Mouse (Mus musculus) liver, adult 2 months (tissue): ENCODE data around the gene Tex19.2. TPM values are rescaled to one million over a fixed set of nuclear protein-coding genes. Genes with fewer than 3 reads are reported as not detected.

Experiments used
- DNase-seq: peaks from one replicate; pipeline ENCODE4 v3.0.0-alpha.2; 2011; ENCODE audit warnings: low read depth, low spot score; ENCODE audit errors: extremely low read depth
- H3K27ac ChIP-seq: fragments of 200-500 bp; replicated peaks from 2 replicates; pipeline ENCODE4 v1.5.1; 2012; ENCODE audit warnings: low read depth, mild to moderate bottlenecking, control low read depth, inconsistent platforms, low read length; ENCODE audit not compliant: insufficient read depth
- H3K27me3 ChIP-seq: fragments of 200-500 bp; 2 replicates; pipeline ENCODE4 v1.6.1; 2012; ENCODE audit warnings: mild to moderate bottlenecking, moderate library complexity, low read length, inconsistent platforms; ENCODE audit not compliant: control insufficient read depth, insufficient read depth
- H3K36me3 ChIP-seq: fragments of 200-500 bp; 2 replicates; pipeline ENCODE4 v1.6.1; 2012; ENCODE audit warnings: low read length, inconsistent platforms; ENCODE audit not compliant: control insufficient read depth, insufficient read depth
- H3K4me1 ChIP-seq: fragments of 200-500 bp; 2 replicates; pipeline ENCODE4 v1.6.1; 2011; ENCODE audit warnings: low read length; ENCODE audit not compliant: control insufficient read depth, insufficient read depth
- H3K4me3 ChIP-seq: fragments of 200-500 bp; 2 replicates; pipeline ENCODE4 v1.5.1; 2011; ENCODE audit warnings: low read depth, mild to moderate bottlenecking, control low read depth, low read length, moderate library complexity; ENCODE audit not compliant: insufficient read depth
- H3K79me2 ChIP-seq: fragments of 200-500 bp; 2 replicates; pipeline ENCODE4 v1.6.1; 2012; ENCODE audit warnings: inconsistent platforms, mild to moderate bottlenecking, low read length, moderate library complexity; ENCODE audit not compliant: control insufficient read depth, insufficient read depth
- H3K9ac ChIP-seq: fragments of 200-500 bp; 2 replicates; pipeline ENCODE4 v1.6.1; 2012; ENCODE audit warnings: low read depth, mild to moderate bottlenecking, control low read depth, inconsistent platforms, low read length
- CTCF ChIP-seq: fragments of 200-500 bp; IDR thresholded peaks from 2 replicates; pipeline ENCODE4 v1.5.1; 2011; ENCODE audit warnings: low read depth, low read length, control low read depth
- POLR2A ChIP-seq: fragments of 200-500 bp; IDR thresholded peaks from 2 replicates; pipeline ENCODE4 v1.6.1; 2011; ENCODE audit warnings: low read length, control low read depth; ENCODE audit not compliant: insufficient read depth; ENCODE audit errors: extremely low read depth
- WGBS: fragments of 180-500 bp; shearing (Covaris S2); methylation state at CpG from one replicate; pipeline ENCODE4 v1.1.7; 2018; 5-methylcytosine and 5-hydroxymethylcytosine counted together
- polyA plus RNA-seq: library from polyadenylated mRNA; depleted of rRNA; stranded (reverse); fragments of >200 nt; gene quantifications from 2 replicates; pipeline ENCODE4 v1.2.3, GENCODE M21; 2012
- total RNA-seq: library from RNA; depleted of rRNA; stranded (reverse); fragments of >200 nt; gene quantifications from 2 replicates; pipeline ENCODE4 v1.2.3, GENCODE M21; 2014

Gene Tex19.2
- total and polyA plus RNA-seq, 2 experiments: not detected

DNA sequence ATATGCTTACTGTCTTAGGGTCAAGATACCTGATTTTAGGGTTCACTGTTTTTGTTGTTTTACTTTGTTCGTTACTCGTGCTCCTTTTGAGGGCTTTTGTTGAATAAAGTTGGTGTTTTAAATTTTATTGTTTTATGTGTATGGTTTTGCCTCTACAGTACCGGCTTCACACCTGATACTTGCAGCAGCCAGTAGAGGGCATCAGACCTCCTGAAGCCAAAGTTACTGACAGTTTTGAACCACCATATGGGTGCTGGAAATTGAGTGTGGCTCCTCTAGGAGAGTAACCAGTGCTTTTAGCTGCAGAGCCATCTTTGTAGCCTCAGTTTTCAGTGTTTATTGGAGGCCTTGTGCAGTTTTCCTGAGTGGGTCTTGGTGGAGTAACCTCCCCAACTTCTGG is 29.7 kb upstream of the Tex19.2 start:
- Histone ChIP-seq H3K79me2 (no peaks in the 10 kb centered on the region), H3K36me3 (no peaks in the 10 kb centered on the region), H3K27ac (no peak overlapping the region), H3K4me1 (peaks cover 7% of the 10 kb centered on the region; the same call in 1 of the 2 replicates), H3K4me3 (no peak overlapping the region), H3K9ac (no peak overlapping the region), H3K27me3 (no peaks in the 10 kb centered on the region)
- TF ChIP-seq CTCF: peak; percentile 38; the same call in 1 of the 2 replicates
- TF ChIP-seq POLR2A: no peak
- WGBS: 86% methylated on average over 3 of the region's 3 CpGs
- no peak for DNase-seq

- Histone ChIP-seq H3K9ac (no peak within 1 kb of the TSS), H3K79me2 (no peaks in the 10 kb centered on the region), H3K4me3 (no peak within 1 kb of the TSS), H3K4me1 (peaks cover 9% of the 10 kb centered on the region; the same call in 1 of the 2 replicates), H3K36me3 (no peaks in the 10 kb centered on the region), H3K27me3 (no peaks in the 10 kb centered on the region), H3K27ac (no peak within 1 kb of the TSS)
- DNase-seq: no peak
- no peak for TF ChIP-seq POLR2A
- TF ChIP-seq CTCF: no peak
- 96% methylated on average over 22 of the region's 22 CpGs for WGBS
Observed at GRCm38 (mm10) chr11:121145865-121146264, 27.4 kb upstream of the Tex19.2 start, which contains the start of gene Tex19.1. Tex19.1 (plus strand) TSS chr11:121146143.

GRCm38 (mm10) chr11:121143325-121144015 is 25.0 kb upstream of the Tex19.2 start:
- DNase-seq: peak; percentile 79
- no peak overlapping the region for H3K4me3 ChIP-seq
- H3K79me2 ChIP-seq: no peaks in the 10 kb centered on the region
- TF ChIP-seq CTCF (no peak), POLR2A (no peak)
- no peaks in the 10 kb centered on the region for H3K27me3 ChIP-seq
- WGBS: 40% methylated on average over 9 of the region's 9 CpGs
- H3K4me1 ChIP-seq: peaks cover 9% of the 10 kb centered on the region; the same call in 1 of the 2 replicates
- no peaks in the 10 kb centered on the region for H3K36me3 ChIP-seq
- no peak overlapping the region for H3K27ac ChIP-seq
- H3K9ac ChIP-seq: no peak overlapping the region

DNA sequence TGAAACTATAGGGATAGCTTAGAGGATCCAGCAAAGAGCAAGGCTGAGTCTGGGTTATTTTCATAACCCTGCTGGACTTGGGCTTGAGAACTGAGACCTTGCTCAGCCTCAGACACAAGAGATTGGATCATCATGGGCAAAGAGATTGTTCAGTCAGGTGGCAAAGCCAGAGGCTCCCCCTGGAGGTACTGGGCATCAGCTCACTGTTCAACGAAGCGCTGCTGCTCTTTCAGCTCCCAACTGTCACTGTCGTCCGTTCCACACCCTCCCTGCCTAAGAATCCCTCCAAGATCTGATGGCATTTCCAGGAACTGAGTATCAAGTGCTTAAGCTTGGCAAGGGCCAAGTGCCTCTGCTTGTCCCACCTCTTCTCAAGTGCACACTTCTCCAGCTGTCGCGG is 20.3 kb upstream of the Tex19.2 start:
- no peak for DNase-seq
- Histone ChIP-seq H3K4me3 (no peak overlapping the region), H3K27ac (no peak overlapping the region), H3K36me3 (no peaks in the 10 kb centered on the region), H3K27me3 (no peaks in the 10 kb centered on the region), H3K79me2 (no peaks in the 10 kb centered on the region), H3K4me1 (peaks cover 11% of the 10 kb centered on the region), H3K9ac (no peak overlapping the region)
- no peak for TF ChIP-seq POLR2A
- peak; percentile 22; the same call in 1 of the 2 replicates for TF ChIP-seq CTCF
- 80% methylated on average over 6 of the region's 6 CpGs for WGBS

GRCm38 (mm10) chr11:121137682-121138081 is 19.2 kb upstream of the Tex19.2 start:
- Histone ChIP-seq H3K4me3 (no peak overlapping the region), H3K79me2 (no peaks in the 10 kb centered on the region), H3K9ac (no peak overlapping the region), H3K27ac (no peak overlapping the region), H3K4me1 (peaks cover 3% of the 10 kb centered on the region), H3K36me3 (no peaks in the 10 kb centered on the region), H3K27me3 (no peaks in the 10 kb centered on the region)
- 23% methylated on average over 5 of the region's 5 CpGs for WGBS
- DNase-seq: peak; percentile 52
- TF ChIP-seq POLR2A (no peak), CTCF (no peak)

DNA sequence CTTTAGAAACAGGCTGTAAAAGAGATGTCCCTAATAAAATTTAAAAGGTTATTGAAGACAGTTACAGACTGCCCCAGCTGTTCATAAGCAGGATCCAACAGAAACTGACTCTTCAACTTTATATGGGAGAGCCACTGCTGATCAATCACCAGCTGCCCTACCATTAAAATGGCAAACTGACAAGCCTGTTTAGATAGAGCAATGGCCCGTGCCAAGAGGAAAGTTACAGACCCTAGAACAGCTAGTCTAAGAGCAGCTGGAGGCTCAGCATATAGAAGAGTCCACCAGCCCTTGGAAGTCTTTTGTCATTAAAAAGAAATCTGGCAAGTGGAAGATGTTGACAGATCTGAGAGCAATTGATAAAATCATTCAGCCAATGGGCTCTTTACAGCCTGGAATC is 16.1 kb upstream of the Tex19.2 start:
- no peaks in the 10 kb centered on the region for H3K27me3 ChIP-seq
- no peak overlapping the region for H3K9ac ChIP-seq
- H3K4me3 ChIP-seq: no peak overlapping the region
- H3K79me2 ChIP-seq: no peaks in the 10 kb centered on the region
- no peak for DNase-seq
- TF ChIP-seq POLR2A: no peak
- no peak for TF ChIP-seq CTCF
- peaks cover 3% of the 10 kb centered on the region for H3K4me1 ChIP-seq
- H3K27ac ChIP-seq: no peak overlapping the region
- 81% methylated on average over 1 of the region's 1 CpGs for WGBS
- H3K36me3 ChIP-seq: no peaks in the 10 kb centered on the region
